Mouse (Mus musculus): ENCODE measurements around the gene Cyfip2.

Cyfip2 gene

DNA sequence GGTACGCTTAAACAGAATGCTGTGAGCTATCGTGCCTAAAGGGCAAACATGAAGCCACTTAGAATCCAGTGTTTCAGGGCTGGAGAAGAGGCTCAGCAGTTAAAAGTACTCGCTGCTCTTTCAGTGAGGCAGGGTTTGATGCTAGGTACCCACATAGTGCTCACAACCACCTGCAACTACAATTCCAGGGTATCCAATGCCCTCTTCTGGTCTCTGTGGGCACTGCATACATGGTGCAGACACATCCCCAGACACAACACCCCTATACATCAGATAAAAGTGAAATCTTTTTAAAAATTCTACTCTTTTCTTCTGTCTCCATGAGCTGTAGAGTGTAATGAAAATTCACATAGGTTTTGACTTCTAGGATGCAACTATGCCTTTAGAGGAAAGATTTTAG lies 38.7 kb downstream of the Cyfip2 start:
- no peak for DNase-seq

DNA sequence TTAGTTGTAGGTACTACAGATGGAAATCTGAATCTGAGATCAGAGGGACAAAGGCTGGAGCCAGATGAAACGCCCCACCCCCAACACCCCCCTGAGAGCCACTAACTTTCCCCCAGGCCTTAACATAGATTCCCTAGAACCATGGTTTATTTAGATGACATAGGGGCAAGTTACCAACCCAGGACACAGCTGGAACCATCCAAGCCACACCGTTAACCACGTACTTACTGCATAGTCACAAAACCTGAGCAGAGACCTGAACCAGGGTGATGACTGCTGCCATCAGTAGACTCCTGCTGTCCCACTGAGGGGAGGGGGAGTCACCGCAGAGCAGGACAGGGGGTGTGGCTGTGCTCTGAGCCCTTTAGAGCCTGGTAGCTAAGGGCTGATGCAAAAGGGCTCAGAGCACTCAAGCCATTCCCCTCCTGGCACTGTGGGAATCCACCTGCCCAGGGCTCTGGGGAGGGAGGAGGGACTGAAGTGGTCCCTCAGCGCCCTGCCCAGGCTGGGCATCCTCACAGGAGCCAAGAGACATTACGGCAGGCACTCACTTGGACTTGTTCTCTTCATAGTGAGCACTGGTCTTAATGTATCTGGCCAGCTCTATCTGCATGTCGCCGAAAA lies 40.5 kb downstream of the Cyfip2 start:
- no peak for DNase-seq

DNA sequence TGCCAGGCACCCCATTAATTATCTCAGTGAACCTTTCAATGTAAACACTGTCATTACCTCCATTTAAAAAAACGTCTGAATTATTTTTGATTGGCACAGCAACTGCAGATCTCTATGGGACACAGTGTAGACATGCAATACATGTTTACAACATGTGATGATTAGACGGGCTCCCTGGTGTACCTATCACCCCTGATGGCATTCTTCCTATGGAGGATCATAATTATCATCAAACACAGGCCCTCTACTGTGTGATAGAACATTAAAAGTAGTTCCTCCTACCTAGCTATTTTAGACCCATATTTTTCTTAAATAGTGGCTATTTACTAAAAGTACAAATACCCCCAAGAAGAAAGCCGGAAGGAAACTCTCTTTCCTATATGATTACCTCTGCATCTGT lies 42.8 kb downstream of the Cyfip2 start:
- DNase-seq, result no peak

DNA sequence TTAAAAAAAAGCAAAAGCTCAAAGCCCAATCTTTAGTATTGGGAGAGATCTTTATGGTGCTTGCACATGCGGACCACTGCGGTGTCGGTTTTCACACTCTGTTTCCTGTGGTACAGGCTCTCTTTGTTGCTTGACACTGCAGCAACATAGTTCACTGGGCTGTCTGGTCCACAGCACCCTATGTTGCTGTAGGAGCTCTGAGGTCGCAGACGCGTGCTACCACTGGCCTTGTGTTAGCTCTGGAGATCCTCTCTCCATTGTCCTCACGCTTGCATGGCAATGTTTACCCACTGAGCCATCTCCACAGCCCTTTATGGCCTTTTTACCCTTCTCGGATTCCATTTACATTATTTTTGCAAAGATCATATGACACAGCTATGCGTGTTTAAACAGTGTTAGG lies 43.3 kb downstream of the Cyfip2 start:
- no peak for DNase-seq

DNA sequence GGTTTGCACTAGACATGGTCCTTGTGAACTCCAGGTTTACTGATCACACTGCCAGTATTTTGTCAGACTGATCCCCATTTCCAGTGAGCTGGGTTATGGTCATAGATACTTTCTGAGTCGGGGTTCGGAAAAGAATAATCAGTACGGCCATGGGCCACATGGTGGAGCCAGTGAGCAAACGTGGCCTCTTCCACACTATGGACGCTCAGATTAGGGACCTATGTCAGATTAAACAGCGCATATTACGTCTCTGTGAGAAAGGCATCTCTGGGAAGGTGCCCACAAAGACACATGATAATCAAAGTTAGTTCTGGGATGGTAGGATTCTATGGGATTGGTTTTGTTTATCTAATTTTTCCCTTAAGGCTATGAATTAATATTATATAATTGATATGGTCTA lies 43.7 kb downstream of the Cyfip2 start:
- DNase-seq, result no peak

DNA sequence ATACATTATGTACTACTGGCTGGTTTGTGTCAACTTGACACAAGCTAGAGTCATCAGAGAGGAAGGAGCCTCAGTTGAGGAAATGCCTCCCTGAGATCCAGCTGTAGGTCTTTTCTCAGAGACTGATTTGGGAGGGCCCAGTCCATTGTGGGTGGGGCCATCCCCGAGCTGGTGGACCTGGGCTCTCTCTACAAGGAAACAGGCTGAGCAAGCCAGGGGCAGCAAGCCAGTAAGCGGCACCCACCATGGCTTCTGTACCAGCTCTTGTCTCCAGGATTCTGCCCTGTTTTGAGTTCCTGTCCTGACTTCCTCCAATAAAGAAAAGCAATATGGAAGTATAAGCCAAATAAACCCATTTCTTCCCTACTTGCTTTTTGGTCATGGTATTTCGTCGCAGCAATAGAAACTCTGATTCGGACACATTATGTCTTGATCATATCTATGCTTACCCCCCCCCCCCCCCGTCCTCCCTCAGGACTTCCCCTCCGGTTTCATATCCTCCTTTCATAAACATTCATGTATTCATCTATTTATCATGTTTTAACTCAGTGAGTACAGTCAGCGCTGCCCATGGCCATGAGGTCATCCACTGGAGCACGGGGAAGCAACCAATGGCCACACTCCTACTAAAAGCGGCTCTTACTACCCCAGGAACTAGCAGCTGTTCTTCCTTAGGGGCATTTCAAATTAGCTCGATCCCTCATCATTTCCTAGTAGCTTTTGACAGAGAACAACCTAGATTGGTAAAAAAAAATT lies 47.5 kb downstream of the Cyfip2 start:
- no peak for DNase-seq

DNA sequence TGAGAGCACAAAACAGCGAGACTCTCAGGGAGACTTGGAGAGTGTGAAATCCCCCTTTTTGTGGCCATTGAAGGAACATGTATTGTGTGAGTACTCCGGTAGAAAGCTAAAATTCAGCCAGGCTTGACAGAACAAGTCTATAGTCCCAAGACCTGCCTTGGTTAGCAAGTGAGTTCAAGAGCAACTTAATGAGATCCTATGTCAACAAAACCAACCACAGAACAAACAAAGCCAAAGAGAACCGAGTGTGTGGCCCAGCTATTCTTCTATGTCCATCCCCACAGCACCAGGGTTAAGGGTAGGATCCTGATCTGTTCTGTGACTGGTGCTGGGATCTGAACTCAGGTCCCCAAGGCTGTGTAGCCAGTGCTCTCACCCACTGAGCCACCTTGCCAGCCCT lies 48.1 kb downstream of the Cyfip2 start:
- no peak for DNase-seq

DNA sequence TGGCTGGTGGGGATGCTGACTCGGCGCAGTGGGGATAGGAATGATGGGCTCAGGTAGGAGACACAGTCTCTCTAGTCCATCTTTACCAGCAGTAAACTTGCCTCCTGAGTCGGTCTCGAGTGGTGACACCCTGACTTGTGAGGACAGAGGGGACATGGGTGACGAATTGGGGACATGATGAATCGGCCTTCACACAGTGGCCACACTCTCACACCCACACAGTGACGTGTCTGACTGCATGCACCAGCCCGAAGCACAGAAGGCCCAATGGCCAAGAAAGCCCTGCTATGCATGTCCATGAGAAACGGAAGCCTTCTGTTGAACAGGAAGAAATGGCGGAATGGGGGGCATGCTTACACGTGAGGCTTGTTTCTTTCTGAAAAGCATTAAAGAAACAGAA lies 49.4 kb downstream of the Cyfip2 start:
- DNase-seq, result no peak

DNA sequence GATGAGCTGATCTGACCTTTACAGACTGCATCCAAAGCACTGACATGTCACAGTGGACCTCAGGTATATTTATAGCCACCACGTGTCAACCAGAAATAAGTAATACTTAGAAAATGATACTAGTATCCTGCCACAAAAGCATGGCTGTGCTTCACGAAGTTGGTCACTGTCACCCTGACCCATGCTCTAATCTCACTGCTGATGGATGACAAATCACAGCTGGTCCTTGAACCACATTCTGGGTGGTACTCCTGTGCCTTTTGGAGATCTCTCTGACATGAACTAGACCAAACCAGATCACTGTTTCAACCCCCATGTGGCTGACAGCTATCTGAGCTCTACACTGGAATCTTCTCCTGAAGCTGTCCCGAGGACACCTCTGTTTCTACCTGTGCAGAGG lies 49.8 kb downstream of the Cyfip2 start:
- no peak for DNase-seq

DNA sequence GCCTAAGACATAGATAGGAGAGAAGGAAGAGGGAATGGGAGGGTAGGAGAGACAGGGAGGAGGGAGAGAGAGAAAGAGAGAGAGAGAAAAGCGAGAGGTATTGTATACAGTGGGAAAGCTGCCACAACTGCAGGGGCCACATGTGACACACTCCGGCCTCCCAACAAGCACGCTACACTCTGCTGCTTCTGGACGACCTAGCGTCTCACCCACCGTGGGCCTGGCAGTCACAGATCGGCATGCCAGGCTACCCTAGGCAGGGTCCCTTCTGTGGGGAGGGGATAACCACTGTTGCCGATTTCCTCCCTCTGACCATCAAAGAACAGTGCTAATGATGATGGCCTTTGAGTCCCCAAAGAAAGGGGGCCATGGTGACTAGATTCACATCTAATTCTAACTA lies 53.9 kb downstream of the Cyfip2 start:
- DNase-seq, result no peak

DNA sequence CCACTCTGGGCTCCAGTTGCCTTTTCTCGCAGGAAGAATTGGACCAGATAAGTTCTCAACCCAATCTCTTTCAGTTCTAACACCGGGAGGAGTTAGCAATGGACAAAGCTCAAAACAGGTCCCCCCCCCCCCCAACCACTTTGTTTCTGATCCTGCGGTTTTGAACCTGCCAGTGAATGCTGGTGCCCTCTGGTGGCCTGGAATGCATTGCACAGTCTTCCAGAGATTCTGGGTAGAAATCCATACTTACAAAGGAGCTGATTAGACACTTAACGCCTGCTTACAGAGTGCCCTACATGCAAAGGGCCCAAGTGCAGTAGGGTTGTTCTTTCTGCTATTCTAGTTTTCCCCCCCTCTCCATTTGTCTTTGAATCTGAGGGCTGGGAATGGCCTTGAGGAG lies 54.5 kb downstream of the Cyfip2 start:
- no peak for DNase-seq

DNA sequence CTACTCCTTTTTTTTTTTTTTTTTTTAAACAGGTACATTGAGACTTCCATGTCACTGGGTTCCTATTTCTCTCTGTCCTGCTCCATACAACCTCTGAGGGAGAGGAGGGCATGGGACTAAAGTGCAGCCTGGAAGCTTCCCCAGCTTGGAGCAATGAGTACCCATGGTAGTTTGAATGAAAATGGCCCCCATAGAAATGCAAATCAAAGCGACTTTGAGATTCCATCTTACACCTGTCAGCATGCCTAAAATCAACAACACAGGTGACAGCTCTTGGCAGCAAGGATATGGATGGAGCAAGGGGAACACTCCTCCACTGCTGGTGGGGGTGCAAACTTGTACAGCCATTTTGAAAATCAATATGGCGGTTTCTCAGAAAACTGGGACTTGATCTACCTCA lies 57.4 kb downstream of the Cyfip2 start:
- no peak for DNase-seq

DNA sequence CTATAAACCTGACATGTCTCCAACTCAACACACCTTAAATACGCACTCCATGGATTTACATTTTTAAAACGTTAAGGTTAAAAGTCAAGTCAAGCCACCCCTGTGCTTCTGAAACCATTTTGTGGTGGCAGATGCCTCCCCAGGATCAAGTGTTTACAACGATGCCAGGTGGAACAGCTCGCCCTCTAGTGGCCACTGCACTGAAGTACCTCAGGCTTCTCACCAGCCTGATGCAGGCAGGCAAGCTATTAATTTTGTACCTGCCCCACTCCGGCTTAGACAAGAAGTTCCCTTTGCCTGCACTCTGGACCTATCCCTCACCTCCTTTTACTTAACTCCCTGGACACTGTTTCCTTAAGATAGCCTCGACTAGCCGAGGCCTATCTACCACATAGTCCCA lies 60.7 kb downstream of the Cyfip2 start:
- DNase-seq, result peak; percentile 57

DNA sequence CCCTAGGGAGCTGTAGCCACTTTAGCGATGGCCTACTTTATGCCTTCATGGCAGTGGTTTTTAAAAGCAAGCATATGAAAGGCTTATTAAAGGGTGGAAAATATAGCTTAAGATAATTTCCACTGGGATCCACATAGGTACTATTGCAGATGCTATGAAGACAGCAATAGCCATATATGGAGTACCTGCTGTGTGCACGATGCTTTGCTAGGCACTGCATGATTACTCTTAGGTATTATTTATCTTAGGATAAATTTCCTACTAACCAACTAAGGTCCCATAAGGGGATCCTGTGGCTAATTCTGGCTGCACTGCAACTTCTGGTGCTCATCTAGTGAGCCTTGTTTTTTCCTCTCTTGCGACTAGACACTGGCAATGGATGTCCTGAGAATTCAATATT lies 64.3 kb downstream of the Cyfip2 start:
- no peak for DNase-seq

DNA sequence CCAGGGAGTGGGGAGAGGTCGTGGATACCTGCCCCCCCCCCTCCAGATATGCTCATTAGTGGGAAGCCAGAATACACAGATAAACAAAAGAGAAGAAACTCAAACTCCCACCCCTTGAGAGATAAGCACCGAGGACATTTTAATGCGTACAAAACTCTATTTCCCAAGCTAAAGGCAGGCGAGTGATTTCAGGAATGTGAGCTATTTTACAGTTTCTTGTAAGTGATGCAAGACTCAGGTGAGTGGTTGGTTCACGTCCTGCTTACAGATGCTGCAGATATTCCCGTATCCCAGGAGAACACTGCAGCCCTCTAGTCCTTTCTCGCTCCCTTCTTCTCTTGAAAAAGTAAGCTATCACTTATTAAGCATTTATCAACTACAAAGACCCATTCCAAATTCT lies 66.3 kb downstream of the Cyfip2 start:
- no peak for DNase-seq

DNA sequence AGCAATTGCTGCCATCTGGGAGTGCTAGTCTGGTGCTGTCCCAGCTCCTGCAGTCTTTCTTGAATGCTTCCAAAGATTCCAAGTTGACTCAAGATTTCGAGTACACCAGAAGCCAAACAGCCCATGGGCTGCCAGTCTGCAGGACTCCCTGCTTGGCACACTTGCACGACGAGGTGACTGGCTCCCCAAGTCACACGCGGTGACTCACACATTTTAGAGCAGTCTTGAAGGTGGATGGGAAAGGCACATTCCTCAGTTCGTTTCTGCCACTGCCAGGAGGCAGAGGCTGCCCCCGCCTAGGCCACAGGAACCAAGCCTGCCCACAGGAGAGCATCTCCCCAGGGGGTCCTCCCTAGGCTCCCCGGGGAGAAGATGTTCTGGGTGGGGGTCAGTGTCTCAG lies 66.7 kb downstream of the Cyfip2 start:
- no peak for DNase-seq

DNA sequence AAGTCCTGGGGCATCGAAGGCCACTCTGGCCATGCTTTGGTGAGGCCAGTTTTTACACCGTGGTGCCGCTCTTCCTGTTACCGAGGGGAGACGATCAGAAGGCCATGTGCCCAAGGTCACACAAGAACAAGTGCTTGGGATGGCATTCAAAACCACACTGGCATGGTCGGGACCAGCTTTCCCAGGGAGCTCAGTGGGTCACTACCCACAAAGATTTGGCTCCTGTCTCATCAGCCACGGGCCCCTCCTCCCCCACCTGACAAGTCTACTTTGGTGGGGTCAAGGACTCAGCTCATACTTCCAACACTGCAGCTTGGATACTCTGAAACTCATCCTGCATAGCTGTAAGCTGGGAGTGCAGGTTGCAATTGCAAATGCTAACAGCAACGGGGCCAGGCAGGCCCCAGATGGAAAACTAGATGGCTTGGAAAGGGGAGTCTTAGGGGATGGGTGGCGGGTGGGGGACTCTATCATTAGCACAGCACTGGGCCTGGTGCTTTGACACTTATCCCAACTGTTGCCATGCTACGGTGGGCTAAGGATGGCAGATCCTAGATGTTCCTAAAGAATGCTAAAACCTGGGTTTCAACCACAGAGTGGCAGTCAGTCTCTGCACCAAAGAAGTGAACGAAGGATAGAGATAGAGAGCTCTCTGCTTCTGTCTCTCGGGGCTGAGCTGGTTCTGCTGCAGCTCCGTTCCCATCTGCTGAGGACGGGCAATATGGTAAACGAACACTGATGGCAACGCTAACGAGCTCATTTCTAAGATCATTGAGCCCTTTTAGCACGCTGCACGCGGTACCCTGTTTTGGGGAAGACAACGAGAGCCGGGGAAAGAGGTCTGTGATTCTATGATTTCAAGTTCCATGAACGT lies 67.7 kb downstream of the Cyfip2 start:
- DNase-seq, result no peak

DNA sequence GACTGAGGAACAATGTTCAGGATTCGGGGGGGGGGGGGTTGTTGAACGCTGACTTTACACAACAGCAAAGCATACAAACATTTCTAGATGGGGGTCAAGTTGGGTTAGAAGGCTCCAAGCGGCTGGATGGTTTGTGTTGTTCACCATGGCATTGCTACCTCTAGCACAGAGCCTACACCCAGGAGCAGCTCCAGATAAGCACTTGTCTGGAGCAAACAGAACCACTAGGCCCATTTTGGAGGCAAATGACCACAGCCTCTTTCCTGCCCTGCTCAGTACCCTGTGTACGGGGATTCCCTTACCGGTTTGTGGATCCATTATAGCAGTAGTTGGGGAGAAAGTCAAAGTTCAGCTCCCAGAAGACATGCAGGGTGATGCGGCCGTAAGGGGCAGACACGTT lies 70.7 kb downstream of the Cyfip2 start:
- DNase-seq, result no peak

DNA sequence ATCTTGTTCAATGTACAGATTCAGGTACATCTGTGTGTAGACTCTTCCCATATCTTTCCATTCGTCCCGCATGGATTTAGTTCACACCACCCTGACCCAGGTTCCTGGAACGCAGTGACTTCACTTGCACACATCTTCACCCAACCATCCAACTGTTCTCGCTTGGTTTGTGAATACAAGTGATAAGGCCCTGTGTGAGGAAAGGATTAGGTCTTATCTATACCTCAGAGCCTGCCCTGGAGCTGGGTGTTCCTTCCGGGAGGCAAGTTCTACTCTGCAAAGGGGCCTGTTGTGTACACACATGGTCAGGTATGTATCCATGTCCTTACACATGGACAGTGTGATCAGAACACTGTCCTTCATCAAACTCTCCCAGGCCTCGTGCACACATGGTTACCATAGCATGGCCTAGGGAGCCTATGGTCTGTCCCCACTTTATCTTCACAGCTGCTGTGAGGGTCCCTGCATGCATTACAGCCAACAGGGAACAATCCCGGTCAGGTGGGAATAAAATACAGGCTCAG lies 71.4 kb downstream of the Cyfip2 start:
- DNase-seq, result no peak

DNA sequence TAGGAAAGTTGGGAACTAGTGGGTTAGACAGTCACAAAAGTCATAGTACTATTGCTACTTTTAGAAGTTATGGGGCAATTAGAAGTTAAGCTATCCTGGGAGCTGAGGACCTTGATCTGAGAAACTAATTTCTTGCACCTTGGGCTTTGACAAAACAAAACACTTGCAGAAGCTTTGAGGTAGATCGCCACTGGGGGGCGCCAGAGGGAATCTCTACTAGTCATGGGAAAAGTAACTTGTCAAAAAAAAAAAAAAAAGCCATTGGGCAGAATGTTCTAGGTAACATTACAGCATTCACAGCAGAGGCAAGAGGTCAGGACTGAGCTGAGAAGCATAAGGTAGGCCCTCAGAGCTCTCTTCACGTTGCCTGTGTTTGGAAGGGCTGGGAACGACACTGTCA lies 75.7 kb downstream of the Cyfip2 start:
- peak; percentile 40 for DNase-seq

DNA sequence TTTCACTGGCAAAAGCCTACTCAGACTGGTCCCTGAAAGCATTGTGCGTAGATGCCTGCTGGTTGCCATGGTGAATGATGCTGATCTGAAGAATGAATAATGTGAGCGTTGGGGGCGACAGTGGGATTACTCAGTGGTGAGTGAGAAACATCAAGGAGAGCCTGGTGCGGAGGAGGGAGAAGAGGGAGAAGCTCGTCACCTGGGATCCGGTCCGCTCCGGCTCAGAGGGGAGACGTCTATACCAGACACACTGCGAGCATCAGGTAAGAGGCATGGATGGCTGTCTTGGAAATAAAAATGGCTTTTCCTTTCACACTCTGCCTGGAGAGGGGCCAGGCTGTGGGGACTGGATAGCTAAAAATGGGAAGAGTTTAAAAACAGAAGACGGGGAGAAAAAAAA lies 77.3 kb downstream of the Cyfip2 start, which contains the start of gene Fndc9:
Gene Fndc9 (plus strand): TSS at position 198 of the 400 bp plus-strand sequence.
- no peak for DNase-seq

DNA sequence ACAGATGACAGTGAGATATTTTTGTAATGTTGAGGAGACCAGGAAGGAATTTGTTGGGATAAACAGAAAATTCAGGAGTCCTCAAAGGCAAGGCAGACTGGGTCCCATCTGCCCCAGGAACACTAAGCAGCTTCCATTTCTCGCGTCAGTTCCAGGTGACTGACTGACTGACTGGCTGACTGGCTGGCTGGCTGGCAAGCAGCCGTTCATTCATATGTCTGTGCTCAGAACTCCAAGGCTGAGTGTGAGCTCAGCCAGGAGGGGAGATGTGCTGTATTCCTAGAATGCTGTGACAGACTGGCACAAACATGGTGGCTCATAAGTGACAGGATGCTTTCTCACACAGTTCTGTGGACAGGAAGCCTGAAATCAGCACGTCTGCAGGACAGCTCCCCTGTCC lies 78.7 kb downstream of the Cyfip2 start:
- no peak for DNase-seq

DNA sequence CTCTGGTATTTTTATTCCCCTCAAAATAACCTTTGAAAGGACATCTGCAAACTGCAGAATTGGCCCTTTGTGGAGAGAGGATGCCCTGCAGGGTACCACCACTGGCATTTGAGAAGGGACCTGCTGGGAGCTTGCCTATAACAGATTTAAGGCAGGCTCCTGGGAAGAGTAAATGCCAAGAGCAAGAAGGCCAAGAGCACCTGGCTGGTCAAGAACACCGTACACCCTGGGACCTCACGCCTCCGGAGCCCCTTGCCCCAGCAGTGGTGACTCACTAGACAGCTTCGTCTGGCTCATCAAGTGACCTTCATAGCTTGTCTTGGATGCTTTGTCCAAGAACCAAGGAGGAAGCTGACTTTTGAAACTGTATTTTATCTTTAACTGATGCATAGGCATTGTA lies 79.9 kb downstream of the Cyfip2 start:
- no peak for DNase-seq

DNA sequence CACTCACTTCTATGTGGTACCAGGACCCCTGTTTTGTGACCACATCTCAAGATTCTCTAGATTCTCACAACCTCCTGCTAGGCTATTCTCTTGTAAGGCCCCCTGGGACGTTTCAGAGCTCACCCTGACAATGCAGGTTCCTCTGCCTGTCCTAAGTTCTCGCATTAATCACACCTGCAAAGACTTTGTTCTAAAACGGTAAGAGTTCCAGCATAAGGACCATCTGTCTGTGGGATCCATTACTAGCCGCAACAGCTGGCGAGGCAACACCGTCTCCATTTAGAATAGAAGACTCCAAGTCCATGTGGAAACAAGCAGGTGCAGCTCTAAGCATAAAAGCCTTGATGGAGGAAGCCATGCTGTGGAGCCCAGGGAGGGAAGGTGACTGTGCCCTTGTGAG lies 82.5 kb downstream of the Cyfip2 start:
- DNase-seq, result no peak

Measured in cerebellum, adult 11-12 months (tissue).